Mouse (Mus musculus) E14TG2a.4 (cell line): Measurements from ENCODE around the gene C2cd4a.

Source experiments
- H3K27me3 ChIP-seq: 2 replicates; pipeline ENCODE4 v1.6.1; 2014; ENCODE audit warnings: low read length, control low read depth; ENCODE audit not compliant: insufficient read depth
- H3K36me3 ChIP-seq: 2 replicates; pipeline ENCODE4 v1.6.1; 2014; ENCODE audit warnings: low read length, control low read depth; ENCODE audit not compliant: insufficient read depth
- H3K4me1 ChIP-seq: replicated peaks from 2 replicates; pipeline ENCODE4 v1.6.1; 2014; ENCODE audit warnings: low read depth, low read length, control low read depth
- H3K4me3 ChIP-seq: replicated peaks from 2 replicates; pipeline ENCODE4 v1.5.1; 2014; ENCODE audit warnings: mild to moderate bottlenecking, low read length
- H3K9me3 ChIP-seq: 2 replicates; pipeline ENCODE4 v1.6.1; 2014; ENCODE audit warnings: low read length, control low read depth
- CTCF ChIP-seq: conservative IDR thresholded peaks from 2 replicates; pipeline ENCODE4 v1.5.1; 2014; ENCODE audit warnings: low read length
- NANOG ChIP-seq: IDR thresholded peaks from 2 replicates; pipeline ENCODE4 v1.6.1; 2014; ENCODE audit warnings: borderline replicate concordance, low read length, mixed read lengths
- POU5F1 ChIP-seq: IDR thresholded peaks from 2 replicates; pipeline ENCODE4 v1.6.1; 2014; ENCODE audit warnings: low read length, borderline replicate concordance

C2cd4a gene

DNA sequence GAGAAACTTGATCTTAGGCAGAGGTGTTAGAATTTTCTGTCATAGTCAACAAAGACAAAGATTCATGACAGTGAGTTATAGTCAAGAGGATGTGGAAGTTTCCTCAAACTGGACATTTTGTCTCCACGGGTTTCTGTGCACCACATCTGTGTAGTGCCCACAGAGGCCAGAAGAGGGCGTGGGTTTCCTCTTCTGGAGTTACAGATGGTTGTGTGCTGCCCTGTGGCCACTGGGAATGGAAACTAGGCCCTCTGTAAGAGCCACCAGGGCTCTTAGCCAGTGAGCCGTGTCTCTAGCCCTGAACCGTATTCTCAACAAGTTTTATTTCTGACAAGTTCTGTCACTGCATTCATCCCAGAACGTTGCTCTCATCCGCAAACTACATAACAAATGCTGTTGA lies 21.6 kb downstream of the C2cd4a start:
- peaks cover 10% of the 10 kb centered on the region; the same call in 1 of the 2 replicates for H3K27me3 ChIP-seq
- H3K9me3 ChIP-seq: no peaks in the 10 kb centered on the region
- no peak overlapping the region for H3K4me3 ChIP-seq
- H3K4me1 ChIP-seq: peaks cover 18% of the 10 kb centered on the region
- H3K36me3 ChIP-seq: no peaks in the 10 kb centered on the region
- no peak for TF ChIP-seq NANOG
- peak; percentile 62 for TF ChIP-seq CTCF

DNA sequence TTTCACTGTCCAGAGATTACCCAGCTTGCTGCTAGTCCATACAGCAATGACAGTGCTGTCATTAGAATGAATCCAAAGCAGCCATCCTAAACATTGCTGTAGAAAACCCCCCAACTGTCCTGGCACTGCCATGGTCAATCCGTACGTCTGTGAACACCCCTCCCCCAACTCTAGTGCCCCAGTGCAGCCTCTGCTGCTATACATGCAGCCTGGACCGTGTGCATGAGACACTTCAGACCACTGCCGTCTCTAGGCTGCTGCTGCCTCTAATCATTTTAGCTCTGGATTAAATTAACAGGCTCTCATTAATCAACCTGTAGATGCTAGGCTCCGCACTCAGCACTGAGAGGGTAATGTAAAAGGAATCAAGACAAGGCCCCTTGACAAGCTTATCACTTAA lies 25.1 kb downstream of the C2cd4a start:
- Histone ChIP-seq H3K4me1 (no peaks in the 10 kb centered on the region), H3K27me3 (peaks cover 19% of the 10 kb centered on the region), H3K4me3 (no peak overlapping the region), H3K9me3 (no peaks in the 10 kb centered on the region), H3K36me3 (no peaks in the 10 kb centered on the region)
- TF ChIP-seq POU5F1: no peak
- no peak for TF ChIP-seq CTCF
- TF ChIP-seq NANOG: no peak

DNA sequence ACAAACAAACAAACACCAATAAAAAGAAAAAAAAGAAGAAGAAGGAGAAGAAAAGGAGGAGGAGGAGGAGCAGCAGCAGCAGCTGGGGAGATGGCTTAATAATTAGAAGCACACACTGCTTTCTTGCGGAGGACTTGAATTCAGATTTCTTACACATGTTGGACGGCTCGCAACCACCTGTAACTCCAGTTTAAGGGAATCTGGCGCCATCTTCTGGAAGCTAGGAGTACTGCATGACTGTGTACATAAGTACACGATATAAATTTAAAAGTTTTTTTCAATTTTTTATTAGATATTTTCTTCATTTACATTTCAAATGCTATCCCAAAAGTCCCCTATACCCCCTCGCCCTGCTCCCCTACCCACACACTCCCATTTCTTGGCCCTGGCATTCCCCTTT lies 29.9 kb downstream of the C2cd4a start:
- TF ChIP-seq NANOG: no peak
- peak; percentile 58 for TF ChIP-seq CTCF
- TF ChIP-seq POU5F1: no peak
- Histone ChIP-seq H3K27me3 (peaks cover 19% of the 10 kb centered on the region), H3K9me3 (no peaks in the 10 kb centered on the region), H3K4me3 (no peak overlapping the region), H3K4me1 (no peaks in the 10 kb centered on the region), H3K36me3 (no peaks in the 10 kb centered on the region)

DNA sequence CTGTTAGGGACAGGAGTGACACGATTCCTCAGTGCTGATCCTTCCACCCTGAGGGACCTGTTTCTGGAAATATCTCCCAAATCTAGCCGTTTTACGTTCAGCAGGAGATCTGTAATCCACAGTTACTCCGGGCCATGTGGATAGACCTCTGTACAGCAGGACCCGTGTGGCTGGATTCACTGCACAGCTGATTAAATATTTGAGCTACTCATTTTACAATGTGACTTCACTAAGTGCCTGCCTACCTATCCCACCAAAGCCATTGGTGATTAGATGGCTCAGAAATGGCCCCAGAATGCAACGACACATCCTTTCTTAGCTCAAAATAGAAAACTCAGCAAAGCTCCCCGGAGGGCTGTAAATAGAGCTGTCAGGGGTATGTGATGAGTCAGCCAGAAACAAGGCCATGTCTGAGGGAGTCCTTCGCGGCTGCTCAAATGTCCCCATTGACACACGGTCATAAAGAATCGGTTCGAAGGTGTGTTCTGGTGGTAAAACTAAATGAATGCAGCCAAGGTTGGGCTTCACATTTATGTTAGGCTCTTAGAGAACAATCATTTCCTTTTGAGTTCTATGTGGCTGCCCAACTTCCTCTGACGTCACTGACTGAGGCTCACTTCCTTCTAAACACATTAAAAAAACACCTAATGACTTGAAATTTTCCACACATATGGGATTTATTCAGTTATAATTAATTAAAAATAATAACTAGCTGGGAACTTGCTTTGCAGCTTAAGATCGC lies 32.9 kb downstream of the C2cd4a start:
- Histone ChIP-seq H3K4me3 (no peak overlapping the region), H3K4me1 (no peaks in the 10 kb centered on the region), H3K9me3 (no peaks in the 10 kb centered on the region), H3K36me3 (no peaks in the 10 kb centered on the region), H3K27me3 (peaks cover 9% of the 10 kb centered on the region)
- no peak for TF ChIP-seq POU5F1
- TF ChIP-seq CTCF: no peak
- no peak for TF ChIP-seq NANOG

DNA sequence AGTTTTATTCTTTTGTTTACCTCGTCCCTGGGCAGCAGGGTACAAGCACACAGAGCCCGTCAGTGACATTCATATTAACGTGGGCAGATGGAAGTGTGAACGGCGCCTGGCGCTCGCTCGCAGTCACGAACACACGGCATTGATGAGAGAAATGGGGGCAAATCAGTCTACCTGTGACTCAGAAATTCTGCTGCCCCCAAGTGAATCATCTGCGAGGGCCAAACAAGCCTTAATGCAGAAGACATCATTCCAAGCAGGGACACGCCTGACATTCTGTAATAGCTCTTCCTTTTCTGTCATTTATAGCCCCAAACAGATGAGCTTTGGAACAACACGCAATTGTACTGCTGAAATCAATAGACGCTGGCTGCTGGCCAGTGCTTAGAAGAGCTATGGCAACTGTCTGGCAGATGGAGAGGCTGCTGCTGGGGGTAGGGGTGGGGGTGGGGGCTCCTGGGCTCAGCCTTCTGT lies 36.9 kb downstream of the C2cd4a start:
- no peak for TF ChIP-seq NANOG
- TF ChIP-seq POU5F1: no peak
- TF ChIP-seq CTCF: no peak
- H3K27me3 ChIP-seq: no peaks in the 10 kb centered on the region; the same call in 1 of the 2 replicates

DNA sequence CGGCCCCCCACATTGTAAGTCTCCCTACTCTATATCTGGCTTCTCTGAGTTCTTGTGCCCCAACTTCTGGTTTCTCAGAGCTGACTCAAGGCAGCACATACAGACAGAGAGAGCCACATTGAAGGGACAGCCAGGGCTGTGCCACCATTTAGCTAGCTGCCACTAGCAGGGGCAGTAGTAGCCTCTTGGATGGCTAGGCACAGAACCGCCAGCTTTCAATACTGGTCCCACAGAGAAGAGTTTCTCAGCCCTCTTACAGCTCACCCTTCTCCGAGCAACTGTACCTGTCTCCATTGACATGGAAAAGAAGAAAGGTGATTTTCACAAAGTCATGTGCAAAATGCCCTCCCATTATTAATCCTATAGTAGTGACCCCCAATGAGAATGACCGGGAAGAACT lies 37.5 kb downstream of the C2cd4a start:
- no peaks in the 10 kb centered on the region for H3K4me1 ChIP-seq
- no peaks in the 10 kb centered on the region for H3K9me3 ChIP-seq
- peaks cover 3% of the 10 kb centered on the region for H3K27me3 ChIP-seq
- H3K4me3 ChIP-seq: no peak overlapping the region
- no peak for TF ChIP-seq POU5F1
- TF ChIP-seq NANOG: no peak
- TF ChIP-seq CTCF: no peak
- H3K36me3 ChIP-seq: no peaks in the 10 kb centered on the region

More for the DNA sequence above, 36.9 kb downstream of the C2cd4a start:
- H3K4me1 ChIP-seq: no peaks in the 10 kb centered on the region
- H3K4me3 ChIP-seq: no peak overlapping the region
- H3K9me3 ChIP-seq: no peaks in the 10 kb centered on the region
- H3K36me3 ChIP-seq: no peaks in the 10 kb centered on the region

DNA sequence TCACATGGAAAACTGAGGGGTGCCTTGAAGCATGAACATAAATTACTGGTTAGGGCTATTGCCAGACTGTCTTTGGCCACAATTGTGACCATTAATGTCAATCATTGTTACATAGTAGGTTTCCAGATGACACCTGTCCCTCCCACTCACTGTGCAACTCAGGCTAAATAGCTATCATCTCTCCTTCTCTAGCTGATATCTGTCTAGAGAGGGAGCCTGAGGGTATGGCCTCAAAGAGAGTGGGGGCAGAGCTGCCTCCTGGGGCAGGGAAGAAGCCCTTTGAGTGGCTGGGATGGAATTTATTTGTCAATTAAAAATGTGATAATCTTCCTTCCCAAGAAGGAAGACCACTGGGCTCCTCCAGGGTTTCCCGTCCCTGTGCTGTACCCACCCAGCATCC lies 37.9 kb downstream of the C2cd4a start:
- H3K36me3 ChIP-seq: no peaks in the 10 kb centered on the region

DNA sequence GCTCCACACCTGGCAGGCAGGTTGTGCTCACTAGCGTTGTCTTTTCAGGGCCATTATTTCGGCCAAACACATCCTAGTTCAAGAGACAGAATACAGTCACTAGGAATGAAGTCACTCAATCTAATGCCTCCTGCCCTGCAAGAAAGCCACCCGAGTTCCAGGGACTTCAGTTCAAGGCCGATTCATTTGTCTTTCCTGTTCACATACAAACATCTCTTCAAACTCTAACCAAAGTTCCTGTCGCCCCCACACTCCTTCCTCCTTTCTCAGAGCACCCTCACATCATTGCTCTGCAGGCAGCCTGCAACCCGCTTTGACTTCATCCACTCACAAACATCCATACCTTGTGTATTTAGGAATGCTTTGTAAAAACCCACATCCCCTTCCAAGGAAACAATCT lies 38.6 kb downstream of the C2cd4a start:
- TF ChIP-seq CTCF (no peak), POU5F1 (no peak), NANOG (no peak)
- Histone ChIP-seq H3K27me3 (peaks cover 12% of the 10 kb centered on the region), H3K36me3 (no peaks in the 10 kb centered on the region), H3K4me3 (no peak overlapping the region), H3K9me3 (no peaks in the 10 kb centered on the region), H3K4me1 (no peaks in the 10 kb centered on the region)

More for the DNA sequence above, 37.9 kb downstream of the C2cd4a start:
- H3K4me1 ChIP-seq: no peaks in the 10 kb centered on the region
- no peak for TF ChIP-seq CTCF
- TF ChIP-seq NANOG: no peak
- TF ChIP-seq POU5F1: no peak
- H3K4me3 ChIP-seq: no peak overlapping the region
- H3K27me3 ChIP-seq: peaks cover 7% of the 10 kb centered on the region
- H3K9me3 ChIP-seq: no peaks in the 10 kb centered on the region

DNA sequence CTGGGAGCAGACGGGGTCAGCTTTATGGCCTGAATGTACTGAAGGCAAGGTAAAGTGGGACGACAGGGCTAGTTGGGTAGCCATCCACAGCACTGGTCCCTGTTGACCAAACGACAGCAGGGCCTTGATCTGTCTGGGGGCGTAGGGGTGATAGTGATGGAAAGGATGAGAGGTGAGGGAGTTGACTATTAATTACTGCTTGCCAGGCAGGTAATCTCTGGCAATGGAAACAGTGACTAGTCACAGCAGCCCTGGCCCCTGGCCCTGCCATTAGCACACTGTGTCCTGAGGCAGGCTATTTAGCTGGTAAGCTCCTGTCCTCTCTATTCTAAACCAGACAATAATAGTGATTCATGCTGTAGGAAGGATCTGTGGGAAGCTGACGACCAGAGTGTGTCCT lies 39.7 kb downstream of the C2cd4a start:
- H3K9me3 ChIP-seq: no peaks in the 10 kb centered on the region

More for the DNA sequence above, 39.7 kb downstream of the C2cd4a start:
- Histone ChIP-seq H3K4me1 (peaks cover 8% of the 10 kb centered on the region), H3K36me3 (no peaks in the 10 kb centered on the region), H3K27me3 (peaks cover 16% of the 10 kb centered on the region), H3K4me3 (no peak overlapping the region)
- no peak for TF ChIP-seq POU5F1
- no peak for TF ChIP-seq NANOG
- TF ChIP-seq CTCF: no peak
